Mouse (Mus musculus) left cerebral cortex, adult 11 months (tissue): ENCODE measurements at regions not wholly inside any gene's neighbourhood (a gene's known extent, or its start where the extent isn't known, plus 50 kb on each side); places are given as distances from the start of the nearest gene placed in this dataset.

Source experiments
- DNase-seq: peaks from one replicate; pipeline ENCODE4 v3.0.0; 2022; ENCODE audit warnings: low spot score

DNA sequence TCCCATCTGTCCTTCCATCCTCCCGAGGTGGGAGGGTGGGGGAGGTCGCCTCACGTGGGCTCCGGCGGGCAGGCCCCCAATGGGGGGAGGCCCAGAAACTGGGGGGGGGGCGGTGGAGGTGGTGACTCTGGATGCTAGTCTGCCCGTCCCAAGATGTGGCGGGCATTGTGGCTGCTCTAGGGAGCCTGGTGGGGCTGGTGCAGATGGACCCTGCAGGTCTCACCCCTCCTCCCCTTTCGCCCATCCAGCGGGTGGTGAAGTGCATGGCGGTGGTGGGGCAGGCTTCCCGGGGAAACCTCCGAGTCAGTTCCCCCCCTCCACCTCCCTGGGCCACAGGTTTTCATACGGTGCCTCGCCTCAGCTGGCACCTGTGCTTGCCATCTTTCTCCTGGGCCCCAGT is 88.6 kb downstream of the Inhba start:
- DNase-seq, result no peak

DNA sequence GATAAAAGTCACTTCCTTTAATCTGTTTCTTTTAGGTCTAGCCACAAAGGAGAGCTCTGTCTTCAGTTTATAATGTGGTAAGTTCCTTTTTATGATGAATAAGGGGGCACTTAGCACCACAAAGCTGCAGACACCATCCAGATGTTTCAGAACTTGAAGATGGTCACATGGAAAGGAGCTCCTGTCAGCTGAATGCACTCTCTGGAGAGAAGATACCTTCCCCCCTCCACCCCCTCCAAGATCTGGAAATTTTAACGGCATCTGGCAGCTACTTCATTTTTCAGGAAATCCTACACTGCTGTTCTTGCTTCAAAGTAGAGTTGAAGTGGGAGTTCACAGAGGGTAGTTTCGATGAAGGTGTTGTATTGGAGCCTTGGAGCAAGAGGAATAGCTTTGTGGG is 103.2 kb downstream of the Inhba start:
- DNase-seq, result no peak

DNA sequence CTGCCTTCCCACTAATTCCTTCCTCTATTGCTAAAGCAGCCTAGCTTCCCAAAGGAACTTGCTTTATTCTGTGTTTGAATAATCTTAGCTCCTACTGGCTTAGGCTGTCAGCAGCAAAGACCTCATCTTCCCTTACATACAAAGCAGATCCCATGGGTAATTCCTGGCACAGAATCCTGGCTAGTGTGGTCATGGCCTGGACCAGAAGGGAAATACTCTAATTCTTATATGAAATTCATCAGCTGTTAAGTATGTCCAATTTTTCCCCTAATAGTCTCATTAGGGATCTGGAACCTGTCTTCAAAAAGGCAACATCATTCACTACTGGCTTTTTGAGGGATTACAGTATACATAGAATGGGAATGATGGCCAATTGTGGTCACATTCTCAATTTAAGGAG is 135.0 kb downstream of the Inhba start:
- no peak for DNase-seq

DNA sequence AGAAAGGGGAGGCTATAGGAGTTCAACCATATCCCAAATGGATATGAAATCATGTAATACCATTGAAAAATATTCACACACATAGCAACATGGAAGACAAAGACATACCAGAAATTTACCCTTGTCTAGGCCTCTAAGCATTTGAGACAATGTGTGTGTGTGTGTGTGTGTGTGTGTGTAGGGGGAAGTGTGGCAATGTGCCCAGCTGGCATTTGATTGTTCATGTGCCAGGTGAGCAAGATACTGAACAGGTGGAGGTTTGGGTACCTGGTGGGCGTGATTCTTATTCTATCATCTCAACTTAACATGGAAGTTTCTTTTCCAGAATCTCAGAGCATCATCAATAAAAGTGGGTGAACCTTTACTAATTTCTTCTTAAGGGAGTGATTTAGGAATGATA is 143.3 kb downstream of the Inhba start:
- DNase-seq, result no peak

DNA sequence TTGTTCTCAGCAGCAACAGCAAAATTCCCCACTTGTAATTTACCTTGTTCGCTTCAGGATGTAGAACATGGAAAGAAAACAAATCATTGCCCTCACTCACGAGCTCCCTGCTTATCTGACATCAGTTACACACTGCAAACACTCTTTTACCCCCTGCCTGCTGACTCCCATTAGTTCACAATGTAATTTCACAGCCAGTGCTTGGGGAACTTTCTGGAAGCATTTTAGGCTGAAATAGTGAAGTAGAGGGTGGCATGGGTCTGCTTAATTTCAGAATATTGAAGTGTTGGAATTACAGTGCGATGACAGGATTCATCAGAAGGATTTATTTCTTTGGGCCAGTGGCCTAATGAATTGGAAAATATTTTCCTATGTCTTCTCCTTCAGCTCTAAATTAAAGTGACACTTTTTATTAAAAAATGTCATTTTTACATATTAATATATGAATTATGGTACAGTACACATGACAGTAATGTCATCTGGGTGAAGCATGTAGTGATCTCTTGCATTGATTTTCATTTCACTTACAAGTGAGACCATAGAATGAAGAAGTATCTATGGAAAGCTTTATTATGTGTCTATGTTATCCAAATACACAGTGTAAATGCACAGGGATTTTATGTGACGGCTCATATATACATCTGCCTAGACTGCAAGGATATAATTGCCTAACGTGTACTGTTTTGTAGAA is 153.7 kb downstream of the Inhba start:
- DNase-seq, result no peak

DNA sequence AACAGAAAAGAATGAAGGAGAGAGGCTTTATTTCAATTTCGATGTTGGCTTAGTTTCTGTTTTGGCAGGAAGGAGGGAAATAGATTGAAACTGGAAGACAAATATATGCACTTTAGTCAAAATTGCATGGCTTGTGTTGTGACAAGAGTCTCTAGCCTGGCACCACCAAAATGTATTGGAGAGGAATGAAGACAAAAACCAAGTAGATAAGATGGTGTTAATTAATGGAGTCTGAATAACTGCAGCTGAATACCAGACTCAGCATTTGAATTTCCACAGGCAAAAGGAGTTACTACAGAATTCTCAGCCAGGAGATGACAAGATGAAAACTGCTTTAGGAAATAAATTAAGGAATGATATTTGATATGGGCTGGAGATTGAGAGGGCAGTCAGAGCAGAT is 185.0 kb downstream of the Inhba start:
- DNase-seq, result no peak

DNA sequence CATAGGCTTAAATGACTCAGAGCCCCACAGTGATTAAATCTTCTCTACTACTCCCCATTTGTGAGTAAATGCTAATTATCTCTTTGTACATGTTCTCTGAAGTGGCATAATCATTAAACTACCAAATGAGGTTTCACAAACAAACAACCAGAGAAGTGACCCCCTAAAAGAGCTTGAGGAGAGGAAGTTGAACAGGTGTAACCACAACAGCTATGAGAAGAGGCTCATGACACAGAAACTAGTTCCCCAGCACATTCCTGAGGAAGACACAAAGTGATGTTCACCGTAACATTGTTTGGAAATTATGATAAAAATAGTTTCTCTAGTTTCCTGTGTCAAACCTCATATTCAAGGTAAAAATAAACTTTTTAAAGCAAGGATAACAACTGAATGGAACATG is 188.4 kb downstream of the Inhba start:
- DNase-seq, result no peak

DNA sequence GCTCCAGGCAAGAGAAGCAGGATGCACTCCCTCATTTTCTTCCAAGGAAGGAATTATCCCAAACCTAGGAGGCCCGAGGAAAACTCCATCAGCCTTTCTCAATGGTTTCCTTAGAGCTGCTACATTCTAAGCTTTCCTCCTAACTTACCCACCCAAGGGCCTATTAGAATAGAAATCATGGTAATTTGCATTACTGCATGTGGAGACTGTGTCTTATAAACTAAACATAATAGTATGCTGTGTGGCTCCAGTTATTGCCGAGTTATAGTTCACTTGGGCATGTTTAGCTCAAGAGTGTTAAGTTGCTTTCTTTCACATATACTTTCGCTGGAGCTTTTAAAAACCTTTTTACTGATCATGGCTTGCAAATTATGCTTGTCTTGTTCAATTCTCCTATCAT is 191.5 kb downstream of the Inhba start:
- DNase-seq, result no peak

DNA sequence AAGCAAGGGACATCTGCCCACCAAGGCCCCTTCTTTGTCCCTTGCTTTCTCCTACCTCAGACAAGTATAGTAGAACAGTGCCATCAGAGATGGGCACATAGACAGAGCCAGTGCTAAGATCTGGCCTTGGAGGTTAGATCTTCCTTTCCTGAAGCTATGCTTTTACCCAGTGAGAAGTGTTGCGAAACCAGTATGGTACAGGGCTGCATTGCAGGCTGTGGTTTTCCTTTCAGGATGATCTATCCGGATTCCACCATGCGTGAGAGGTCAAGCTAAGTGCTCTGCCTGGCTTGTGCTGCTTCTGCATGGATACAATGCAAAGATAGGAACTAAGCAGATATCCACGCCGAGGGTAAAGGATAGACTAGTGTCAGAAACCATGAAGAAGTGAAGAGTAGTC is 192.4 kb downstream of the Inhba start:
- no peak for DNase-seq

DNA sequence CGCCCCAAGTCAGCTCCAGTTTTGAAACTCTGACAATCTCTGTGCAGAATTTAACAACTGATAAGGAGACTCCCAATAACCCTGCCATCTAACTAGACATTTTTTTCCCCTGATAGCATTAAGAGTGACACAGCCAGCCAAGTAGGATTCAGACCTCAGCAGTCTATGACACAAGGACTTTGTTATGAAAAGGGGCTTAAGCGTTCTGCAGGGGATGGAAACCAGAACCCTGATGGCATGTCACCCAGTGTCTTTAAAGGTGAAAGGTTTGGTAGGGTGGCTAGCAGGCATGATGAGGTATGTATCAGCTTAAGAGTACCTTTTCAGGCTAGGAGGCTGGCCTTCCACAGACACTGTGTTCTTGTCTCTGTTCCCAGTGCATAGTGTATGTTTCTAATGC is 199.8 kb downstream of the Inhba start:
- DNase-seq, result no peak

DNA sequence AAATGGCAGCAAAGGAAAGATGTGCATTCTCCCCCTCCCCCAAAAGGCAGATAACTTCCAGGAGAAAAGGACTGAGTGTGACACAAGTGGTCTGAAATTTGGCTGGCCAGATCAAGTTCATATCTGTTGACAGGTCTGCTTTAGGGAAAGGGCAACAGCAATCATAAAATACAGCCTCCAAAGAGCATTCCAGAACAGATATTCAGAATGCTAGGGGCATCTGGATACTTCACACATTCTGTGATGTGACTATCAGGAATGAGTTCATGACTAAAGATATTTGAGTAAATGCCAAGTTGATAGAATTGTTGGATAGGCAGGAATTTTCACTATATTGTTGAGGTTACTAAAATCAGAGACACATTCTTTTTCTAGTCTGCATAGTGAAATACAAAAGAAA is 208.2 kb downstream of the Inhba start:
- DNase-seq, result no peak

DNA sequence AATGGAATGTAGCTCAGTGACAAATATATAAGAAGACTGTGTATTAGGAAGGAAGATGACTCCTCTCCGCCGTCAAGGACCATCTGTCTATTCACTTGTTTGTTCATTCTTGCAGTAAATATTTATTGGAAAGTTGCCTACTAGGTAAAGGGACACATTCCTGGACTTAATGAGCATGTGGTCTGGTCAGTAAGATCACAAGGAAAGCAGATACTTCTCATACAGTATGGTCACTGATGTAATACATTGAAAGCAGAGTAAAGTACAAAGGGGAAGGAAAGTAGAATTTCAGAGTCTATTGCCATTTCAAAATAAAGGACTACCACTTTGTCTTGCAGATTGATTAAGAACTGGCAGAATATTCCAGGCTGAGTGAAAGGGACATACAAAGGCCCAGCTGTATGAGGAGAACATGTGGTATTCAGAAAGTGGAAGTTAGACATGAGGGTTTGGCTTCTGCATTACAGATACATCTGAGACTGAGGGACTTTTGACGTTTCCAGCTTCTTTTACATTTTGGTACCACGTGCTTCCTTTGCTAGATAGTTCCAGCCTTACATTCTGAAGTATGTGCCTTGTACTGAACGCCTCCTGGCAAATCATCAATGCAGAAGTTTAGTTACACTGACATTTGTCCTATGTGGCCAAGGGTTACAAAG is 211.4 kb downstream of the Inhba start:
- no peak for DNase-seq

DNA sequence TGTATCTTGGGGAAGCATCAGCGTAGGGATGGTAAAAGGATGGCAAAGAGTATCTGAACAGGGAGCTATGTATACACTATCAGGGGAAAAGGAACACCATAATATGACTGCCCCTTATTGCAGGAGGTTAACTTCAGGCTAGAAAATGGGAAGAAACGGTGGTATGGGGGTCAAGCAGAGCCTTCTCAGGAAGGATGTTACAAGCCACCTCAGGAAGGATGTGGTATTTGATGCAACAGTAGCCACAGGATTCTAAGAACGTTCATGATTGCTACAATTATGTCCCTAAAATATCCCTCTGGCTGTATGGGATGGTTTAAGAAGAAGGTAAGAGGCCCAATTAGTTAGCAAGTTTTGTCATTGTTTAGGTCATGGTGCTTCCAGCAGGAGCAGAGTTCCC is 249.5 kb downstream of the Inhba start:
- no peak for DNase-seq

DNA sequence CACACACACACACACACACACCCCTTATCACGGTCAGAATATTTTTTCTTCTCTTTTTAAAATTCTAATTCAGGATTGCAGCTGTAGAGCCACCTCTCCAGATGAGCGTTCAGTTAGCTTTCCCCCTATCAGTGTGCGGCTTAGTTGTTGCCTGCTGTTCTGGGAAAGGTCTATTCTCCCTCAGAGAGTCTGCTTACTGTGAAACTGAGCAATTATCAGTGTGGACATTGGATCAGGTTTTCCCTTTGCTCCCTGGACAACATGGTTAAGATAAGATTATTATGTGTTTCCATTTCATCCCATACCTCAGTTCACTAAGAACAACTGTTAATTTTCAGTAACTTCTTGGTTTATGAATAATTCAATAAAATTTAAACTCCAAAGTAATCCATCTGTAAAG is 268.3 kb downstream of the Inhba start:
- no peak for DNase-seq

DNA sequence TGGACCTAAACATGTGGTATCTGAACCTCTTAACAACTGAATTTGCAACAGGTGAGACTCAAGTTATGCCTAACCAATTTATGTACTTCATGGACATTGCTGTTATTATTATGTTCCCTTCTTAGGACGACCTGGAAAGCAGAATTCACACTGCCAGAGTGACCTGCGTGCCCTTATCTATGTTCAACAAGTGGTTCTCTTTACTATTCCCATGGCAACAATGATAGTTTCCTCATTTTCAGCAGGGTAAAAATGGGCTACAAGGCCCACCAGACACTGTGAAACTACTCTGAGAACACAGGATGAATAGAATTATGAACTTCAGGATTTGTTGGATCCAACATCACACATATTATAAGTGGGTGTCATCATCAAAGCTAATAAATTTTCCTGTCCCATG is 269.1 kb downstream of the Inhba start:
- no peak for DNase-seq

DNA sequence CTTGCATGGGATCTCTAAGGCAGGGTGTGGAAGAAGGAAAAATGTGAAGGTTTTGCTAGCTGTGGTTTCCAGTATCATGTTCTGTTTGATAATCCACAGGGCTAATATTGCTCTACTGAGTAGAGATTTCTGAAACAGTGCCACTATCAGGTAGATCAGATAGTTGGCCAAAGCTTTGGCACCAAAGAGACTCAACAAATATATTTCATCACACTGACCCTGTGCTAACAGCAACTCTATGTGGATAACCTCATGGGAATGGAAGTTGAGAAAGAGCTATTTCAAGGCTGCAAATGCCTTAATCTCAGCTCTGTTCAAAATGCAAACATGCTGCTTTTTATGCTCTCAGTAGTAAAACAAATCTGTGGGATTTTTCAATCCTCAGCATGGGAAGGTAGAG is 270.1 kb downstream of the Inhba start:
- DNase-seq, result no peak

DNA sequence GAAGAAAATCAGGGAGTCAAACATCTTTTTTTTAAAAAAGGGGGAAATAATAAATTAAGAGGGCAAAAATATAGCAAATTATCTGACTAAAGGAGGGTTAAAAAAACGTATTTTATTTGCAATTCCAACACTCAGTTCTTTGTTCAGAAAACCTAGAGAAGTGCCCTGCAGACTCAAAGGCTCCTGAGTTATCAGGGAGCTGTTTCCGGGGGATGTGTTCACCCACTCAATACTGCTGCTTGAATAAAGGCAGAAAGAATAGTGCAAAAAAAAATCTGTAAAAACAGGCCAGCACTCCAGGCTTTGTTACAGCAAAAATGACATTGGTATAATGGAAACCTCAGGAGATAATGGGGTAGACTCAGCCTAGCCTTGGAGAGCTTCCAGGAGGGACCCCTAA is 270.6 kb downstream of the Inhba start:
- DNase-seq, result no peak

DNA sequence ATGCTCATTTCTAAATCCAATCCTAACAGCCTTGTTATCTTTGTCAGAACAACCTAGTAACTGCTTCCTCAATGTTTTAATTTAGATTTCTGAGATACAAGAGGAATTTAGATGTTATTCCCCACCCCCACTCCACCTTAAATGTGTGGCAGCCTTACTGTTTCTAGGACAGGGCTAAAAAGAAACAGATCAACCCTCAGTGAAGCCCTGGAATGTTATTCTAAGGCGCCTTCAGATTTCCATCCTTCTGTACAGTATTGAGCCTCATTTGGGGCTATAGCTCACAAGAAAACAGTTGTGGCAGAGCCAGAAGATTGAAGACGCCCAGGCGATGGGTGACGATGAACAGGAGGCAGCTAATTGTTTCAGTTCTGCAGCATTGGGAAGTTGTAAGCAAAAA is 271.7 kb downstream of the Inhba start:
- no peak for DNase-seq

DNA sequence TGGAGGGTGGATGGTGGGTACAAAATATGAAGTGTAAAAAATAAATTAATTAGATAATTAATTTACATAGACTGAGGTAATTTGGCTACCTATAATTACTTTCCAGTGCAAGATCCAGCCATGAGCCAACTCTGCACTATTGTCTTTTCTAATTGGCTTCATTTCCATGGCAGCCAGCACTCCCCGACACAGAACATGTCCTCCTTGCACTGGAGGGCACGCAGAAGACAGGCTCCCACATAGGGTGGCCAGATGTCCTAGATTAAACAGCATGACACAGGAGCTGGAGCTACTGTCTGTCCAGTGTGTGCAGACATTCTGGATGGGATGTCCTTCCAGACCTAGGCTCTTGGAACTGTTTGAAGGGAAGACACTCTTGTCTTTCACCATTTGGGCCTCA is 278.0 kb downstream of the Inhba start:
- no peak for DNase-seq

DNA sequence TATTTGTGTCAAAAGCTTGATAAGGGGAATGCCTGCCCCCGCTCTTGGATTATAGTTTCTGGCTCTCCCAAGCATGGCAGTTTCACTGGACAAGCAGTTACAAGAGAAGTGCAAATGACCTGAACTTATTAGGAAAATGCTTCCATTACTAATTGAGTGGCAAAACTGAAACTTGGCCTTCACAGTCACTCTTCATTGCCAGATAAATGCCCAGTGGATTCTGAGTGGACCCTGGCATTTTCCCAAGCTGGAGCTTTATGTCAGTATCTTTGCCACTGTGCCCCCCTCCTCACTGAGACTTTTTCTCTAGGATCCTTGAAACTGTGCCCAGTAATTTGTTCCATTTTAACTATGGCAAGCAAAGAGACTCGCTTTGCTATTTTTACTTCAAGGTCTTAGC is 279.1 kb downstream of the Inhba start:
- peak; percentile 9 for DNase-seq

DNA sequence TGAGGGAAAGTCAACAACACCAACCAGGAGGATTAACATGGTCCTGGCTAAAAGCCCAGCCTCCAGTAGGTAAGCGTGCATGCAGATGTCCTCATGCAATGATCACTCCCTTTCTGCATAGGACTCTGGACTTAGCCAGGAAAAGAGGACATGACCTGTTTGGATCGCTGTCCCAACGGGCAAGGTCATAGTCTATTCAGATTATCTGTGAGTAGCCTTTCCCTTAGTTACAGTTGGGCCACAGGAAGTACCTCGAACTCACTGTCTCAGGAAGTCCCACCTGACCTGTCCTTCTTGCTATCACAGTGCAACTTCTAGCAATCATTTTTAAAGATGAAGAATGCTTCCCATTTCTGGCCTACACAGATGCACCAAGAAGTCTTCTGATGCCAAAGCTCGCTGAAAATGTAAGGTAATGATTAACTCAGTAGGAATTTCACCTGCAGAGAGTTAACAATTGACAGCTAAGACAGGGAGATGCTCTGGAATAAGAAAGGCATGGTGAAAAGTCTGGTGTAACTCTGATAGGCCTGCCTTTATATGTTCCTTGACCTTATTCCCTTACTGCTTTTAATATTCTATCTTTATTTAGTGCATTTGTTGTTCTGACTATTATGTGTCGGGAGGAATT is 280.1 kb downstream of the Inhba start:
- DNase-seq, result no peak

DNA sequence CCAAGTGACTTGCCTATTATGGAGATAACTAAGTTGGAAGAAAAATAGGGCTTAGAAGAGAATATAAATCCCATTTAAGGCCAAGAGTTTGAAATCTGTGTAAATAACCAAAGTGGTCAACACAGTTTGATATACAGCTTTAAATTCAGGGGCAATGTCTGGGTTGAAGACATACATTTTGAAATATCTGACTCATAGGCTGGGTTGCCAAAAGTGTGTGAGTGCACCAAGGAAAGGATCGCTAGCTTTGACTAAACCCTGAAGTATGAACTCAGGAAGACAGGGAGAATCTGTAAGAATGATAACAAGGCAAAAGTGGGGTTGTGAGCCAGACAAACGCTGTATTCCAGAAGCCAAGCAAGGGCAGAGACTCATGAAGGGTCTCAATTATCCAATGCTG is 288.1 kb downstream of the Inhba start:
- DNase-seq, result no peak

DNA sequence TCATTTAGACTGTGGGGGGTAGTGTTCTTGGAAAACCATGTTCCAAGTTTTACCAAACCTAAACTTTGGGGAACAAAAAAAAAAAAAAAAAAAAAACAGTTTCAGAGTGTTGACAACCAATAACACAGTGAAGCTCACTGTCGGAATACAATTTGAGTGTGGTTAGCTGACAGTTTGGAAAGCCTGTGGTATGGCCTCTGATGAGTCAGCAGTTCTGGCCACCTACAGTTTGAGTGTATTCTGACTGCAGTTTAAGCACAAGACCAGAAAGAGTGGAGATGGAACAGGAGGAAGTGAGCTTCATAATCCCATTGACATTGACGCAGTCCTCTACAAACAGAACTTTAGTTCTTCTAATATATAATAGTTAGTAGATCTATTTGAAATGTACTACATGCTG is 303.0 kb downstream of the Inhba start:
- DNase-seq, result no peak

DNA sequence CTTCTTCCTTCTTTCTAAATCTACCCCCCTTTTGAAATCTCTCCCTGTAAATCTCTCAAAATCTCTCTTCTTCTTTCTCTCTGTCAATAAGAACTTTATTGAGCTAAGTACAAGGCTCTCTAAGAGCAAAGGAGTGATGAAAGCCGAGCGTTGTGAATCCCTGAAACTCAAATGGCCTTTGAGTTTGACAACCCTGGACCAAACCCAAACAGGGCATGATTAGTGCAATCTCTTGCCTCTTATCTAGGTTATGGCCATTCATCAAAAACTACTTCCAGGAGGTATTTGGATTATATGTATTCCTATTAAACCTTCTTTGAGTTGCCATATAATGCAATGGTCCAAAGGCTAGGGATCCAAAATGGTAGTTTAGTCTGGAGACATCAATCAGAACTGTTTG is 304.0 kb downstream of the Inhba start:
- no peak for DNase-seq
